Mouse (Mus musculus): Measurements from ENCODE around the gene Hist1h2af. TPM values are rescaled to one million over a fixed set of nuclear protein-coding genes. Genes with fewer than 3 reads are reported as not detected.

The Hist1h2af gene
- polyA plus RNA-seq, 1 experiment from 2014 or later = 9.3 TPM

- Histone ChIP-seq H3K4me3 (peak overlapping the region; percentile 15; the same call in 1 of the 2 replicates), H3K4me2 (replicated peaks) (peak overlapping the region; percentile 43)
Observed at GRCm38 (mm10) chr13:23500424-23501200, 33.1 kb upstream of the Hist1h2af start.

DNA sequence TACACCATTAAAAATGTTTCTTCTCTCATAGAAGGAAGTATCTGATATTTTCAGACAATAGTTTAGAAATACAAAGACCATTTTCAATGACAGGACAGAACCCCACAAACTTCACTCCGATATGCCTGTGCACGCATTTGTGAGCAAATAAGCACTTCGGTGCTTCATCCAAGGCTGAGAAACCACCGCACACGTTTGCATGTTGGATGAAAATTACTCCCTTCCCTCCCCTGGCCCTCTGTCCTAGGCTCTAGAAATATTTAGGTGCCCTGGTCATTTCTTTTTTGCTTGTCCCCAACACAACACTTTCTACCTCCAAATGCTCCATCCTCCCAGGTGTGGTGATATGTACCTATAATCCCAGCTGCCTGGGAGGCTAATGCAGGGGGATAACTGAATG is 32.2 kb upstream of the Hist1h2af start:
- Histone ChIP-seq H3K9ac (no peak overlapping the region), H3K27ac (no peak overlapping the region), H3K4me2 (replicated peaks) (peak overlapping the region; percentile 43), H3K27me3 (peaks cover 3% of the 10 kb centered on the region; the same call in 1 of the 2 replicates), H3K9me3 (no peaks in the 10 kb centered on the region), H3K4me3 (peak overlapping the region; percentile 8), H3K4me1 (peaks cover 38% of the 10 kb centered on the region), H3K36me3 (no peaks in the 10 kb centered on the region)
- ATAC-seq (ENCODE audit: low FRiP score, low read depth) = no peak
- WGBS = 24% methylated on average over 5 of the region's 5 CpGs

More at GRCm38 (mm10) chr13:23500424-23501200, 33.1 kb upstream of the Hist1h2af start:
- WGBS = 3% methylated on average over 17 of the region's 17 CpGs
- Histone ChIP-seq H3K27me3 (peaks cover 3% of the 10 kb centered on the region; the same call in 1 of the 2 replicates), H3K27ac (no peak overlapping the region), H3K36me3 (no peaks in the 10 kb centered on the region), H3K9me3 (no peaks in the 10 kb centered on the region), H3K9ac (no peak overlapping the region), H3K4me1 (peaks cover 34% of the 10 kb centered on the region)
- ATAC-seq (ENCODE audit: low FRiP score, low read depth) = 0 out of 2 replicates have a peak, but pooled peaks have one; percentile 38

GRCm38 (mm10) chr13:23502031-23502567 is 31.6 kb upstream of the Hist1h2af start:
- no peak overlapping the region for H3K27ac ChIP-seq
- WGBS = 30% methylated on average over 9 of the region's 9 CpGs
- H3K4me2 ChIP-seq (replicated peaks) = peak overlapping the region; percentile 43
- H3K27me3 ChIP-seq = peaks cover 2% of the 10 kb centered on the region; the same call in 1 of the 2 replicates
- ATAC-seq (ENCODE audit: low FRiP score, low read depth) = no peak
- H3K36me3 ChIP-seq = no peaks in the 10 kb centered on the region
- no peaks in the 10 kb centered on the region for H3K9me3 ChIP-seq
- peak overlapping the region; percentile 8; the same call in 1 of the 2 replicates for H3K4me3 ChIP-seq
- no peak overlapping the region for H3K9ac ChIP-seq
- H3K4me1 ChIP-seq = peaks cover 38% of the 10 kb centered on the region

- no peaks in the 10 kb centered on the region for H3K36me3 ChIP-seq
- no peak for ATAC-seq (ENCODE audit: low FRiP score, low read depth)
- WGBS = 51% methylated on average over 4 of the region's 4 CpGs
- no peaks in the 10 kb centered on the region for H3K27me3 ChIP-seq
- H3K4me3 ChIP-seq = no peak overlapping the region
- no peak overlapping the region for H3K27ac ChIP-seq
- no peak overlapping the region for H3K4me2 ChIP-seq (replicated peaks)
- no peak overlapping the region for H3K9ac ChIP-seq
- no peaks in the 10 kb centered on the region for H3K9me3 ChIP-seq
- peaks cover 35% of the 10 kb centered on the region for H3K4me1 ChIP-seq
Observed at GRCm38 (mm10) chr13:23502916-23503315, 30.8 kb upstream of the Hist1h2af start.

GRCm38 (mm10) chr13:23503797-23504196 is 29.9 kb upstream of the Hist1h2af start:
- Histone ChIP-seq H3K27ac (no peak overlapping the region), H3K4me3 (no peak overlapping the region), H3K36me3 (no peaks in the 10 kb centered on the region), H3K9me3 (no peaks in the 10 kb centered on the region), H3K9ac (no peak overlapping the region), H3K27me3 (no peaks in the 10 kb centered on the region), H3K4me1 (peaks cover 26% of the 10 kb centered on the region), H3K4me2 (replicated peaks) (peak overlapping the region; percentile 27)
- WGBS = under 1% methylated on average over 9 of the region's 9 CpGs
- ATAC-seq (ENCODE audit: low FRiP score, low read depth) = no peak

DNA sequence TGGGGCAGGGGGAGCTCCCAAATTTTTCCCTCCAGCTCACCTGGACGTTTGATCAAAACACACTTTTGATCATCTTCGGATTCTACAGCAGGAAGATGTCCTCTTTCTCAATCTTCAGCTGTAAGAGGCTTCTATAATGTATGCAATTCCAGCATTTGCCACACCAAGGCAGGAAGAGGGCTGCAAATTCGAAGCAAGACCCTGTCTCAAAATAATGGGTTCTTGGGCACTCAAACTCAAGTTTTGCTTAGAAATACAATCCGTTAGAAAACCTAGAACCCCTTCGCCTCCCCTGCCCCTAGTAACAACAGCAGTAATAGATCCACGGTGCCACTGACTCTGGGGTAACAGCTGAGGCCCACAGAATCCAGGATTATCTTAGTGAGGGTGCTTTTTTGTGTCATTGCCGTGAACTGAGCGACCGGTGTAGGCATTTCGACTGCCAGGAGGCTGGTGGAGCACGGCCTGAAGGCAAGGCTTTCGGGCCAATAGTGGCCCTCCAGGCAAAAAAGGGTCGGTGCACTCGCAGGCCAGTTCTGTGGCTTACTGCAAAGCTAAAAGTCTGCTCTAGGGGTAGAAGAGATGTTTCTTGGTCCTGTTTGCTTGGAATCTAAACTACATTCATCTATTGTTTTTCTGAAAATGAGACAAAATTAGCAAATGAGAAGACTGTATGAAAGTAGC is 27.9 kb upstream of the Hist1h2af start:
- ATAC-seq (ENCODE audit: low FRiP score, low read depth) = no peak
- no peaks in the 10 kb centered on the region for H3K27me3 ChIP-seq
- WGBS = 8% methylated on average over 14 of the region's 14 CpGs
- no peaks in the 10 kb centered on the region for H3K36me3 ChIP-seq
- H3K9ac ChIP-seq = peak overlapping the region; percentile 51
- H3K9me3 ChIP-seq = no peaks in the 10 kb centered on the region
- H3K4me3 ChIP-seq = peak overlapping the region; percentile 33
- peaks cover 18% of the 10 kb centered on the region for H3K4me1 ChIP-seq
- H3K4me2 ChIP-seq (replicated peaks) = peak overlapping the region; percentile 61
- H3K27ac ChIP-seq = peak overlapping the region; percentile 28; the same call in 1 of the 2 replicates

DNA sequence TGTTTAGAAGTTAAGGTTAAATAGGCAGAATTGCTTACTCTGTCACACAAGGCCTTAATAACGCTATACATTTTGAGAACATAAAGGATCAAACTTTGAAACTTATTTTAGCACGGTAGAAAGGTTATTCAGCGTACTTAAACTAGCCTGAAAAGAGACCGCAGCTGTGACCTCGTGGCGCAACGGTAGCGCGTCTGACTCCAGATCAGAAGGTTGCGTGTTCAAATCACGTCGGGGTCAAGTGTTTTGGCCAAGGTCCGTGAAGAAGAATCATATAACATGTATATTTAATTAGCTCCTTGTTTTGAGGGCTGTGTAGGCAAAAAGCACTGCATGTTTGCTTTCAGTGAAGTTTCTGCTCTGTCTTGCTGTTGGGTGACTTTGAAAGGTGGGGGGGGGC is 27.4 kb upstream of the Hist1h2af start:
- no peak overlapping the region for H3K9ac ChIP-seq
- H3K36me3 ChIP-seq = no peaks in the 10 kb centered on the region
- H3K4me1 ChIP-seq = peaks cover 18% of the 10 kb centered on the region
- H3K27ac ChIP-seq = no peak overlapping the region
- peak overlapping the region; percentile 61 for H3K4me2 ChIP-seq (replicated peaks)
- peak overlapping the region; percentile 33 for H3K4me3 ChIP-seq
- no peaks in the 10 kb centered on the region for H3K27me3 ChIP-seq
- ATAC-seq (ENCODE audit: low FRiP score, low read depth) = no peak
- 8% methylated on average over 13 of the region's 13 CpGs for WGBS
- no peaks in the 10 kb centered on the region for H3K9me3 ChIP-seq

DNA sequence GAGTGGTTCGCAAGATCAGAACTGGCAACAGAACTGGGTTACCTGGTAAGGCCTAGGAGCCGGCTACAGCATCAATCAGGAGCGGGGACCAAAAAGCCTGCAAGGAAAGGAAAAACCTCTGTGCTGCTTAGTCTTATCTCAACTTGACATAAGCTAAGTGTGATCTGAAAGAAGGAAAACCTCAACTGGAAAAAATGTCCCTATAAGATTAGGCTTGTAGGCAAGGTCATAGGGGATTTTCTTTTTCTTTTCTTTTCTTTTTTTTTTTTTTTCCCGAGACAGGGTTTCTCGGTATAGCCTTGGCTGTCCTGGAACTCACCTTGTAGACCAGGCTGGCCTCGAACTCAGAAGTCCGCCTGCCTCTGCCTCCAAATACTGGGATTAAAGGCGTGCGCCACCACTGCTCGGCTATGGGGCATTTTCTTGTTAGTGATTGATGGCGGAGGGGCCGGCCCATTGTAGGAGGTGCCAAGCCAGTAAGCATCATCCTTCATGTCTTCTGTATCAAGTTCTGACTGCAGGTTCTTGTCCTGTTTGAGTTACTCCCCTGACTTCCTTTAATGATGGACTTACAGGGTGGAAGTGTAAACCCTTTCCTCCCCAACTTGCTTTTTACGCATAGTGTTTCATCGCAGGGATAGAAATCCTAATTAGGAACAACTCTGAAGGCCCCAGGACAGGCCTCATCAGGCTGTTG is 26.7 kb upstream of the Hist1h2af start:
- Histone ChIP-seq H3K36me3 (no peaks in the 10 kb centered on the region), H3K4me3 (no peak overlapping the region), H3K4me2 (replicated peaks) (peak overlapping the region; percentile 61), H3K27me3 (no peaks in the 10 kb centered on the region), H3K9me3 (no peaks in the 10 kb centered on the region), H3K9ac (no peak overlapping the region), H3K27ac (no peak overlapping the region), H3K4me1 (peaks cover 15% of the 10 kb centered on the region)
- 29% methylated on average over 14 of the region's 14 CpGs for WGBS
- ATAC-seq (ENCODE audit: low FRiP score, low read depth) = no peak

GRCm38 (mm10) chr13:23510127-23510526 is 23.6 kb upstream of the Hist1h2af start:
- WGBS = 25% methylated on average over 1 of the region's 1 CpGs
- Histone ChIP-seq H3K4me2 (replicated peaks) (no peak overlapping the region), H3K27ac (no peak overlapping the region), H3K9ac (no peak overlapping the region), H3K27me3 (no peaks in the 10 kb centered on the region), H3K9me3 (no peaks in the 10 kb centered on the region), H3K36me3 (no peaks in the 10 kb centered on the region), H3K4me1 (peaks cover 9% of the 10 kb centered on the region), H3K4me3 (no peak overlapping the region)
- no peak for ATAC-seq (ENCODE audit: low FRiP score, low read depth)

DNA sequence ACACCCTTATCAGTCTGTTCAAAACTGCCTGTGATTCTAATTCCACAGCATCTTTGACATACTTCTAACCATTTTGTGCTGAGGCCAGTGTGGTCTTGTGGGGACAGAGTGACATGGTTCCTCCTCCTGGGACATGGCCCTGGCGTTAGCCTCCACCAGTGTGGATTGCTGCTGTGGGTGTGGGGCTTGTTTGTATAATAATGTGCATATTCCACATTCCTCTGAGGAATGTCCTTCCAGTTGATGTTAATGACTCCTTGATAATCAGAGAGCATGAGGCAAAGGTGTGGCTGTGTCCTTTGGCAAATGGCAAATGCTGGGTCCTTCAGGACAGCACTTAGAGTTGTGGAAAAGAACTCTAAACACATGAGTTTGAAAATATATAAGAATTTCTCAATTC is 20.2 kb upstream of the Hist1h2af start:
- Histone ChIP-seq H3K27ac (no peak overlapping the region), H3K27me3 (no peaks in the 10 kb centered on the region), H3K9ac (no peak overlapping the region), H3K4me1 (peaks cover 4% of the 10 kb centered on the region; the same call in 1 of the 2 replicates), H3K4me3 (no peak overlapping the region), H3K9me3 (no peaks in the 10 kb centered on the region), H3K36me3 (no peaks in the 10 kb centered on the region), H3K4me2 (replicated peaks) (no peak overlapping the region)
- ATAC-seq (ENCODE audit: low FRiP score, low read depth) = no peak
- WGBS = 89% methylated on average over 1 of the region's 1 CpGs

- Histone ChIP-seq H3K27me3 (no peaks in the 10 kb centered on the region), H3K27ac (no peak overlapping the region), H3K36me3 (no peaks in the 10 kb centered on the region), H3K4me3 (no peak overlapping the region), H3K9me3 (no peaks in the 10 kb centered on the region), H3K4me2 (replicated peaks) (no peak overlapping the region), H3K4me1 (peaks cover 4% of the 10 kb centered on the region; the same call in 1 of the 2 replicates), H3K9ac (no peak overlapping the region)
- WGBS = 82% methylated on average over 5 of the region's 5 CpGs
- no peak for ATAC-seq (ENCODE audit: low FRiP score, low read depth)
Observed at GRCm38 (mm10) chr13:23515281-23515680, 18.4 kb upstream of the Hist1h2af start.

All from limb, embryonic 13.5 days (tissue).